Mouse (Mus musculus) liver, postnatal 0 days (tissue): ENCODE measurements at regions not wholly inside any gene's neighbourhood (a gene's known extent, or its start where the extent isn't known, plus 50 kb on each side); places are given as distances from the start of the nearest gene placed in this dataset.

Experiments
- CTCF ChIP-seq: sonication (generic); IDR thresholded peaks from 2 replicates; pipeline ENCODE4 v1.5.1; 2016; ENCODE audit warnings: antibody characterized with exemption, low read depth
- EP300 ChIP-seq: IDR thresholded peaks from 2 replicates; pipeline ENCODE4 v1.6.1; 2016; ENCODE audit warnings: antibody characterized with exemption, low read depth, mild to moderate bottlenecking

DNA sequence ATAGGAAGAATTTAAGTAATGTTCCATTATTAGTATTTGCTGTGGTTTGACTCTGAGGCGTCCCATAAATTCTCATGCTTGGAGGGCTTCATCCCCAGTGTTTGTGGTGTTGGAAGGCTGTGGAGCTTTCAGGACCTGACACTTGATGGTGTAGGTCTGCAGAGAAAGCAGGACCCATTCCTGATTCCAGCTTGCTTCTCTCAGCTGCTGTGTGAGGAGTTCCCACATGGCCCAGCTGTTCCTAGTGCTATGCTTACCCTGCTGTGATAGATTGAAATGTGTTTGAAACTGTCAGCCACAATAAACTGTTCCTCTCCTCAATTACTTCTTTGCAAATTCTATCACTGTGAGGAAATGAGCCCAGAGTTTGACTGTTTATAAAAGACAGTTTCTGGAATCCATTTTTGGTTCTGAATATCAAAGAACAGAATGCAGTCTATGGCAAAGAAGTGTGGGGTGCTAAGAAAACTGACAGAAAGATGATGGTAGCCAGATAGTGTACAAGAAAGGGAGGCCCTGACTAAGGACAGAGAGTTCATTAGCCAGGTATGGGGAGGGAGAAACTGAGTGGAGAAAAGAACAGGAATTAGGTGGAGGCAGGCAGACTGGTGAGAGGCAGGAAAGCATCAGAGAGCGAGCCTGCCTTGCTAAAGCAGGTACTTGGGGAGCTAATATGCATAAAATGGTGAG, 283.2 kb upstream of the Celf2 start:
- TF ChIP-seq CTCF (no peak), EP300 (no peak)
